Mouse (Mus musculus): Measurements from ENCODE around the gene Mpc2. TPM values are rescaled to one million over a fixed set of nuclear protein-coding genes. Genes with fewer than 3 reads are reported as not detected.

Gene Mpc2
- total and polyA plus RNA-seq, 3 experiments, result 51.3 to 57.0 TPM; not detected in 1

DNA sequence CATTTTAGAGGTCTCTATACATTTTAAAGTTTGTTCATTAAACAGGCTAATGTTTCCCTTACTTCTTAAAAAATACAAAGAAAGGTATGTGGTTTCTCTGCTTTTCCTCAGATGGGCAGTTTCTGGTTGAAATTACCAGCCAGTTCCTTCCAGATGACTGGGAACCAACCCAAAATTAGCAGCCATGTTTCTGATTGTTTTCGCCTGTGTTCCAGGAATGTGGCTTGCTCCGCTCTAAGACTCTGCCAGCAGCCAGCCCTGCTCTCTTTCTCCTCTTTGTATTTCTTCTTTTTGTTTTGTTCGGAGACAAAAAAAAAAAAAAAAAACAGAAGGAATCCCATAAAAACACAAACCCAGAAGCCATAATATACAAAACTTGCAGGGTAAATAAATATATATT lies 38.4 kb downstream of the Mpc2 start:
- Histone ChIP-seq H3K9me3 (replicated peaks; ENCODE audit: insufficient read depth, low read length) (no peaks in the 10 kb centered on the region), H3K79me2 (ENCODE audit: control insufficient read depth, insufficient read depth, low read length, poor library complexity) (no peaks in the 10 kb centered on the region), H3K4me3 (ENCODE audit: control insufficient read depth in 1 of 2, insufficient read depth in 1 of 2, low read depth in 2 of 2, low read length in 2 of 2) (no peak overlapping the region), H3K27me3 (ENCODE audit: control insufficient read depth in 1 of 2, insufficient read depth in 2 of 2, low read length in 2 of 2) (peaks cover 0 to 1% of the 10 kb centered on the region in 2 experiments; a peak in 2 of 4 replicates), H3K9ac (ENCODE audit: control insufficient read depth, low read depth, low read length, poor library complexity, severe bottlenecking) (no peak overlapping the region), H3K36me3 (ENCODE audit: control insufficient read depth in 1 of 2, insufficient read depth in 2 of 2, low read length in 2 of 2) (no peaks in the 10 kb centered on the region), H3K4me1 (ENCODE audit: control insufficient read depth in 1 of 2, insufficient read depth in 2 of 2, low read length in 2 of 2) (no peaks in the 10 kb centered on the region), H3K27ac (ENCODE audit: control insufficient read depth, low read depth, low read length) (no peak overlapping the region)
- DNase-seq (ENCODE audit: low read depth, low spot score), result no peak
- TF ChIP-seq ZC3H11A (IDR thresholded peaks at IDR 0.05; ENCODE audit: low read depth, low read length) (no peak), CHD1 (IDR thresholded peaks at IDR 0.05; ENCODE audit: low read depth, low read length) (no peak), ZMIZ1 (IDR thresholded peaks at IDR 0.05; ENCODE audit: low read depth, low read length) (no peak), USF2 (IDR thresholded peaks at IDR 0.05; ENCODE audit: borderline replicate concordance in 1 of 2, insufficient read depth in 1 of 2, low read depth in 1 of 2, low read length in 2 of 2) (no peak), GATA1 (IDR thresholded peaks at IDR 0.05; ENCODE audit: low read depth, low read length) (no peak), GABPA (IDR thresholded peaks at IDR 0.05; ENCODE audit: low read depth, low read length) (no peak)

DNA sequence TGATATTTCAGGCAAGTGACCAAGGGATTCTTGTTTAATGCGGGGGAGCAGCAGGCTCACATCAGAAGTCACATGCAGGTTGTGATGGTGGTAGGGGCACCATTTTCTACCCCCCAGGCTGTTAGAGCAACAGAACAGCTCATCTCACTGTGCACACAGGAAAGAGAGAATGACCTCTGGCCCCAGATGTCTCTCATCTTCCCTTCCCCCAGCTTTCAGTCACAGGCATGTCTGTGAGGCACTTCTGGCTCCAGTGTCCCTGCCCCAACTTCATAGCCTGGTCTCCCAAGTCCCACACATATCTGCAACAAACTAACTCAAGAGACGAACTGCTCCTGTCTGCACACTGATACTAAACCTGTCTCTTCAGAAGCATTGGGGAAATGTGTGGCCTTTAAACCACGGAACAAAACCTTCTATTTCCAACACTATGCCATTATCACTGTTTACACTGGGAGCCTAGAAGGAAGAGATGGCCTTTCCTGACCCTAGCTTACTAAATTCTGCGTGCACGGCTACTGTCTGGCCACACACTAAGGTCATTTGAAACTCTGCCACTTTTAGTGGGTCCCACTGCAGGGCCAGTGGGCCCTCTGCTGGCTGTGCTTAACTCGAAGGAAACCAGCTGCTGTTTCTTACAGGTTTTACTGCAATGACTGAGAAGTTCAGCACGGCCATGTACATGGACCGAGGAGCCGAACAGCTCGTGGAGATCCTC lies 43.0 kb downstream of the Mpc2 start:
- Histone ChIP-seq H3K4me1 (ENCODE audit: control insufficient read depth in 1 of 2, insufficient read depth in 2 of 2, low read length in 2 of 2) (no peaks in the 10 kb centered on the region), H3K9ac (ENCODE audit: control insufficient read depth, low read depth, low read length, poor library complexity, severe bottlenecking) (no peak overlapping the region), H3K9me3 (replicated peaks; ENCODE audit: insufficient read depth, low read length) (no peaks in the 10 kb centered on the region), H3K36me3 (ENCODE audit: control insufficient read depth in 1 of 2, insufficient read depth in 2 of 2, low read length in 2 of 2) (no peaks in the 10 kb centered on the region), H3K27ac (ENCODE audit: control insufficient read depth, low read depth, low read length) (no peak overlapping the region), H3K27me3 (ENCODE audit: control insufficient read depth in 1 of 2, insufficient read depth in 2 of 2, low read length in 2 of 2) (peaks cover 0 to under 1% of the 10 kb centered on the region in 2 experiments; a peak in 1 of 4 replicates), H3K4me3 (ENCODE audit: control insufficient read depth in 1 of 2, insufficient read depth in 1 of 2, low read depth in 2 of 2, low read length in 2 of 2) (no peak overlapping the region), H3K79me2 (ENCODE audit: control insufficient read depth, insufficient read depth, low read length, poor library complexity) (no peaks in the 10 kb centered on the region)
- TF ChIP-seq TBP (IDR thresholded peaks at IDR 0.05; ENCODE audit: low read depth, low read length), result no peak
- no peak for TF ChIP-seq USF1 (IDR thresholded peaks at IDR 0.05; ENCODE audit: low read depth, low read length)
- no peak for TF ChIP-seq GABPA (IDR thresholded peaks at IDR 0.05; ENCODE audit: low read depth, low read length)
- no peak for TF ChIP-seq UBTF (IDR thresholded peaks at IDR 0.05; ENCODE audit: borderline replicate concordance, insufficient read depth, low read depth, low read length)
- peak; percentile 39 for TF ChIP-seq RAD21 (IDR thresholded peaks at IDR 0.05; ENCODE audit: low read depth, low read length)
- TF ChIP-seq BHLHE40 (IDR thresholded peaks at IDR 0.05; ENCODE audit: borderline replicate concordance, low read depth, low read length), result no peak
- no peak for TF ChIP-seq EP300 (IDR thresholded peaks at IDR 0.05; ENCODE audit: low read depth in 1 of 2, low read length in 2 of 2)
- TF ChIP-seq JUND (IDR thresholded peaks at IDR 0.05; ENCODE audit: low read depth, low read length), result no peak
- no peak for TF ChIP-seq ZNF384 (IDR thresholded peaks at IDR 0.05; ENCODE audit: low read depth, low read length)
- TF ChIP-seq NRF1 (IDR thresholded peaks at IDR 0.05; ENCODE audit: insufficient read depth, low read depth, low read length, poor library complexity, severe bottlenecking), result no peak
- no peak for TF ChIP-seq POLR2AphosphoS5 (IDR thresholded peaks at IDR 0.05; ENCODE audit: borderline replicate concordance, low read depth, low read length)
- TF ChIP-seq POLR2A (IDR thresholded peaks at IDR 0.05; ENCODE audit: control insufficient read depth in 1 of 2, insufficient read depth in 1 of 2, low read depth in 1 of 2, low read length in 2 of 2, poor library complexity in 1 of 2), result no peak
- TF ChIP-seq GATA1 (IDR thresholded peaks at IDR 0.05; ENCODE audit: low read depth, low read length), result no peak
- peak; percentile 48 for TF ChIP-seq SMC3 (IDR thresholded peaks at IDR 0.05; ENCODE audit: low read depth, low read length)
- TF ChIP-seq MAFK (IDR thresholded peaks at IDR 0.05; ENCODE audit: borderline replicate concordance, low read depth, low read length), result no peak
- no peak for TF ChIP-seq NELFE (IDR thresholded peaks at IDR 0.05; ENCODE audit: low read depth, low read length)
- no peak for TF ChIP-seq TCF12 (IDR thresholded peaks at IDR 0.05; ENCODE audit: low read depth, low read length)
- peak; percentile 27; the same call in 1 of the 2 replicates for TF ChIP-seq ZC3H11A (IDR thresholded peaks at IDR 0.05; ENCODE audit: low read depth, low read length)
- TF ChIP-seq CTCF (IDR thresholded peaks at IDR 0.05 in 2 of 3, conservative IDR thresholded peaks at IDR 0.05 in 1 of 3; ENCODE audit: control insufficient read depth in 1 of 3, insufficient read depth in 1 of 3, low read depth in 2 of 3, low read length in 3 of 3, poor library complexity in 1 of 3, severe bottlenecking in 1 of 3), result peak in 2 of 3 experiments; percentile 35 to 42; a peak in 4 of 6 replicates
- TF ChIP-seq ETS1 (IDR thresholded peaks at IDR 0.05; ENCODE audit: low read depth, low read length), result no peak
- TF ChIP-seq ZMIZ1 (IDR thresholded peaks at IDR 0.05; ENCODE audit: low read depth, low read length), result no peak
- no peak for TF ChIP-seq MYB (IDR thresholded peaks at IDR 0.05; ENCODE audit: low read depth, low read length)
- no peak for TF ChIP-seq SIN3A (IDR thresholded peaks at IDR 0.05; ENCODE audit: low read length)
- TF ChIP-seq MYC (IDR thresholded peaks at IDR 0.05; ENCODE audit: low read depth, low read length), result no peak
- TF ChIP-seq USF2 (IDR thresholded peaks at IDR 0.05; ENCODE audit: borderline replicate concordance in 1 of 2, insufficient read depth in 1 of 2, low read depth in 1 of 2, low read length in 2 of 2), result no peak
- no peak for DNase-seq (ENCODE audit: low read depth, low spot score)

Data from MEL (cell line).